Mouse (Mus musculus) heart, postnatal 0 days (tissue): ENCODE results near the gene Sik3. TPM values are rescaled to one million over a fixed set of nuclear protein-coding genes. Genes with fewer than 3 reads are reported as not detected.

ENCODE experiments used
- ATAC-seq: fragments of 200-750 bp; cut with Nextera tagmentation; 2 replicates; pipeline ENCODE4 v1.8.0; 2017; ENCODE audit warnings: low read depth, moderate number of reproducible peaks, moderate library complexity; ENCODE audit not compliant: insufficient read depth
- DNase-seq: peaks from one replicate; pipeline ENCODE4 v3.0.0-alpha.2; 2016; ENCODE audit warnings: low spot score
- H3K27ac ChIP-seq: fragments of 300-500 bp; sonication (generic); 2 replicates; pipeline ENCODE4 v1.5.1; 2014; ENCODE audit warnings: low read depth, mild to moderate bottlenecking
- H3K27me3 ChIP-seq: fragments of 300-500 bp; sonication (generic); 2 replicates; pipeline ENCODE4 v1.6.1; 2014; ENCODE audit warnings: low read length, mixed read lengths; ENCODE audit not compliant: control insufficient read depth, insufficient read depth
- H3K36me3 ChIP-seq: fragments of 300-500 bp; sonication (generic); replicated peaks from 2 replicates; pipeline ENCODE4 v1.6.1; 2014; ENCODE audit warnings: low read length, mixed read lengths; ENCODE audit not compliant: control insufficient read depth, insufficient read depth
- H3K4me1 ChIP-seq: fragments of 300-500 bp; sonication (generic); 2 replicates; pipeline ENCODE4 v1.6.1; 2014; ENCODE audit warnings: antibody characterized with exemption; ENCODE audit not compliant: control insufficient read depth, insufficient read depth
- H3K4me2 ChIP-seq: fragments of 300-500 bp; sonication (generic); 2 replicates; pipeline ENCODE4 v1.6.1; 2014; ENCODE audit warnings: low read depth, mild to moderate bottlenecking, low read length, moderate library complexity
- H3K4me3 ChIP-seq: fragments of 300-500 bp; sonication (generic); 2 replicates; pipeline ENCODE4 v1.5.1; 2014; ENCODE audit warnings: low read depth, low read length
- H3K9ac ChIP-seq: fragments of 300-500 bp; sonication (generic); replicated peaks from 2 replicates; pipeline ENCODE4 v1.6.1; 2014; ENCODE audit warnings: low read depth, low read length, mixed read lengths
- H3K9me3 ChIP-seq: fragments of 300-500 bp; sonication (generic); replicated peaks from 2 replicates; pipeline ENCODE4 v1.6.1; 2016; ENCODE audit warnings: low read length; ENCODE audit not compliant: control insufficient read depth
- CTCF ChIP-seq: IDR thresholded peaks from 2 replicates; pipeline ENCODE4 v1.5.1; 2016; ENCODE audit warnings: antibody characterized with exemption, control low read depth, low read depth
- EP300 ChIP-seq: IDR thresholded peaks from 2 replicates; pipeline ENCODE4 v1.6.1; 2016; ENCODE audit warnings: antibody characterized with exemption, low read depth
- WGBS: fragments of 180-500 bp; shearing (Covaris S2); extraction: QIAGEN DNeasy Blood & Tissue Kit; methylation state at CpG from one replicate; pipeline ENCODE4 v1.1.7; 2014; 5-methylcytosine and 5-hydroxymethylcytosine counted together
- polyA plus RNA-seq: library from polyadenylated mRNA; unstranded; fragments of >200 nt; fragmentation: Nextera tagmentation; extraction: Ambion mirVana; gene quantifications from 2 replicates; pipeline ENCODE4 v1.2.1, GENCODE M21; 2015
- total RNA-seq: library from RNA; depleted of rRNA; stranded (reverse); fragments of >200 nt; gene quantifications from 2 replicates; pipeline ENCODE4 v1.2.3, GENCODE M21; 2014; ENCODE audit warnings: low replicate concordance

Sik3 gene
- total and polyA plus RNA-seq, 2 experiments from 2014 or later = 13.1 to 35.3 TPM

DNA sequence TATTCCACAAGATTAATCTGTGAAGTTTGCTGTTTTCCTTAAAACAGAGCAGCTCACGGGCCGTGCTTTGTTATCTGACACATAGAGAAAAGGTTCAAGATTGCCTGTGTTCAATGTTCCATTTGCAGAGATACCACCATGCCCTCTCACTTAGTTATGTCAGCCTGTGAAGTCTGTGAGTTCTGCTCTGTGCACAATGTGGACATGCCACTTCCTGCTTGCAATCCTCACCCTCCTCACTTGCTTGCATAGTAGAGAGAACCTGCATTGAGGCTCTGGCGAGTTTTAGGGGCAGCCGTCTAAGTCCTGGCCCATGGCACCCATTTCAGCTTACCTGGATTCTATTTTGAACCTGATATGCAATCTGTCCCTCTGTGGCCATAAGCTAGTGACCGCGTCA, 80.0 kb downstream of the Sik3 start:
- TF ChIP-seq CTCF (no peak), EP300 (no peak)
- no peak for DNase-seq
- H3K27me3 ChIP-seq = no peaks in the 10 kb centered on the region
- no peak for ATAC-seq
- no peaks in the 10 kb centered on the region for H3K9me3 ChIP-seq
- WGBS = 69% methylated on average over 6 of the region's 6 CpGs
- H3K4me3 ChIP-seq = no peak overlapping the region
- H3K27ac ChIP-seq = no peak overlapping the region
- no peaks in the 10 kb centered on the region for H3K4me1 ChIP-seq
- no peak overlapping the region for H3K9ac ChIP-seq
- no peaks in the 10 kb centered on the region; the same call in 1 of the 2 replicates for H3K36me3 ChIP-seq
- no peak overlapping the region for H3K4me2 ChIP-seq

DNA sequence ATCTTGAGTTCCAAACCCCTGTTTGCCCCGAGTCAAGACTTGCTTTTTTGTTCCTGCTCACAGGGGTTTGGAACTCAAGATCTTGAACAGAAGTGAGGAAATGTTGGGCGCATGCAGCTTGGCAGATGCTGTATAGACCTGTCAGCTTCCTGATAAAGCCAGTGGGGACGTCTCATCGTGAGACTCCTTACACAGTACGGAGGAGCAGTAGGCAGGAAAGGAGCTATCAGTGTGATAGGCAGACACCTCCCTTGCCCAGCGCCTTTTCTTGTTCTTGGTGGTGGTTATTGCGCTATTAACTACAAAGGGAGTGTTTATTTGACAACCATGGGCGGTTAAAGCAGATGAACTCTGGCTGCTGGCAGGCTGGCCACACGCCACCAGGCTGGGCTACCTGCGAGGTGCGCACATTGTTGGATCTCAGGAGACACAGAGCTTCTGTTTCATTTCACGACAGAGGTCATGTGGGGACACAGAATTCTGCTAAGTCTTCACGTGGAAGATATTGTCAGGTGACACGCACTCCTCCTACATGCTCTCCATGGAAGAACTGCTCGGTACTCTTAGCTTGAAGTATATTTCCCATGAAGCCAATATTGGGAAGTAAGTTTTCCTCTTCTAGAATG, 85.9 kb downstream of the Sik3 start:
- H3K27me3 ChIP-seq = no peaks in the 10 kb centered on the region
- H3K9ac ChIP-seq = no peak overlapping the region
- TF ChIP-seq CTCF (no peak), EP300 (no peak)
- DNase-seq (no peak), ATAC-seq (no peak)
- 60% methylated on average over 15 of the region's 15 CpGs for WGBS
- H3K4me1 ChIP-seq = no peaks in the 10 kb centered on the region
- H3K4me3 ChIP-seq = no peak overlapping the region
- no peaks in the 10 kb centered on the region for H3K36me3 ChIP-seq
- no peak overlapping the region for H3K4me2 ChIP-seq
- no peaks in the 10 kb centered on the region for H3K9me3 ChIP-seq
- H3K27ac ChIP-seq = no peak overlapping the region

- Histone ChIP-seq H3K27me3 (no peaks in the 10 kb centered on the region), H3K4me2 (no peak overlapping the region), H3K4me3 (no peak overlapping the region), H3K9ac (no peak overlapping the region), H3K4me1 (no peaks in the 10 kb centered on the region), H3K27ac (no peak overlapping the region), H3K36me3 (no peaks in the 10 kb centered on the region), H3K9me3 (no peaks in the 10 kb centered on the region)
- WGBS = 87% methylated on average over 5 of the region's 5 CpGs
- no peak for TF ChIP-seq EP300
- no peak for TF ChIP-seq CTCF
- no peak for ATAC-seq
- DNase-seq = no peak
These were observed 86.5 kb downstream of the Sik3 start for GRCm38 (mm10) chr9:46099107-46099506.

DNA sequence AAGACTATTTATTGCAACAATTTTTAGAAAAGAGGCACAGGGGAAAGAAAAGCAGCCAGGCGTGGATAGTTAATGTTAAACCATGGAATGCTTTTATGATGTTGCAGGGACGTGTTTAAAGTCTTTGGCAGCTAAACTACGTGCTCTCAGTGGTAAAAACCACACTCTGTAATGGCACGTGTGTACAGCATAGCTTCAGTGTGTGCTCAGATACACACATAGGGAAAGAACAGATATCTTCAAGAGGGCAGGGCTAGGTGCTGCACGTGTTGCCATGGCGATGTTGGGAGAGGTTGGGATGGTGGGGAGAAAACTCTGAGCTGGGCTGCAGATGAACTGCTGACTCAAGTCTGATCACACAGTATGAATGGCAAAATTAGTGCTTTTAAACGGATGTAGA, 90.5 kb downstream of the Sik3 start:
- Histone ChIP-seq H3K27me3 (no peaks in the 10 kb centered on the region), H3K9ac (no peak overlapping the region), H3K27ac (no peak overlapping the region), H3K9me3 (no peaks in the 10 kb centered on the region), H3K4me3 (no peak overlapping the region), H3K4me1 (no peaks in the 10 kb centered on the region), H3K36me3 (no peaks in the 10 kb centered on the region), H3K4me2 (no peak overlapping the region)
- TF ChIP-seq EP300 (no peak), CTCF (no peak)
- ATAC-seq (no peak), DNase-seq (no peak)
- WGBS = 86% methylated on average over 7 of the region's 7 CpGs

GRCm38 (mm10) chr9:46106105-46106504, 93.5 kb downstream of the Sik3 start:
- no peak for TF ChIP-seq CTCF
- no peak for TF ChIP-seq EP300
- H3K9ac ChIP-seq = no peak overlapping the region
- H3K9me3 ChIP-seq = no peaks in the 10 kb centered on the region
- peaks cover 9% of the 10 kb centered on the region for H3K4me1 ChIP-seq
- no peak overlapping the region for H3K27ac ChIP-seq
- H3K4me3 ChIP-seq = no peak overlapping the region
- H3K27me3 ChIP-seq = no peaks in the 10 kb centered on the region
- no peaks in the 10 kb centered on the region for H3K36me3 ChIP-seq
- no peak overlapping the region for H3K4me2 ChIP-seq
- ATAC-seq (no peak), DNase-seq (no peak)
- WGBS = 79% methylated on average over 9 of the region's 9 CpGs

DNA sequence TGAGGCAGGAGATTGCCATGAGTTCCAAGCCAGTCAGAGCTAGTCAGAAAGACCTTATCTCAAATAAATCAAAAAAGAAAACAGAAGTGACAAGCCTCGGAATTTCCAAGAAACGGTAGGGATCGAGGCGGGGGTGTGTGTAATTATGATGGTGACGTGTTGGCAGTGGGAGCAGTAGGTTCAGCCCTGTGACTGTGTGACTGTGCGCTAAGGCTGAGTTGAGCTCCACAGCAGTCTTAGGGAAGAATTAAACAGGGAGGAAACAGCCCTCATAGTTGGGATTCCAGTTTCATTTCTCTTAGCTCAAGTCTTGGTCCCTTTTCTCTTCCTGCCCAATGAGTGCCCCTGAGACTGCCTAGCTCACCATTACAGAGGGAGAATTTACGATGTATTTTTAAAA, 98.0 kb downstream of the Sik3 start:
- no peak for TF ChIP-seq CTCF
- TF ChIP-seq EP300 = no peak
- Histone ChIP-seq H3K4me1 (peaks cover 35% of the 10 kb centered on the region), H3K36me3 (no peaks in the 10 kb centered on the region), H3K27ac (peak overlapping the region; percentile 56), H3K4me2 (peak overlapping the region; percentile 44), H3K9ac (no peak overlapping the region), H3K4me3 (no peak overlapping the region), H3K27me3 (no peaks in the 10 kb centered on the region), H3K9me3 (no peaks in the 10 kb centered on the region)
- 18% methylated on average over 7 of the region's 7 CpGs for WGBS
- DNase-seq = peak; percentile 54
- ATAC-seq = peak; percentile 63; the same call in 1 of the 2 replicates
